Mouse (Mus musculus): ENCODE data around the gene Ccdc88c.

The Ccdc88c gene

DNA sequence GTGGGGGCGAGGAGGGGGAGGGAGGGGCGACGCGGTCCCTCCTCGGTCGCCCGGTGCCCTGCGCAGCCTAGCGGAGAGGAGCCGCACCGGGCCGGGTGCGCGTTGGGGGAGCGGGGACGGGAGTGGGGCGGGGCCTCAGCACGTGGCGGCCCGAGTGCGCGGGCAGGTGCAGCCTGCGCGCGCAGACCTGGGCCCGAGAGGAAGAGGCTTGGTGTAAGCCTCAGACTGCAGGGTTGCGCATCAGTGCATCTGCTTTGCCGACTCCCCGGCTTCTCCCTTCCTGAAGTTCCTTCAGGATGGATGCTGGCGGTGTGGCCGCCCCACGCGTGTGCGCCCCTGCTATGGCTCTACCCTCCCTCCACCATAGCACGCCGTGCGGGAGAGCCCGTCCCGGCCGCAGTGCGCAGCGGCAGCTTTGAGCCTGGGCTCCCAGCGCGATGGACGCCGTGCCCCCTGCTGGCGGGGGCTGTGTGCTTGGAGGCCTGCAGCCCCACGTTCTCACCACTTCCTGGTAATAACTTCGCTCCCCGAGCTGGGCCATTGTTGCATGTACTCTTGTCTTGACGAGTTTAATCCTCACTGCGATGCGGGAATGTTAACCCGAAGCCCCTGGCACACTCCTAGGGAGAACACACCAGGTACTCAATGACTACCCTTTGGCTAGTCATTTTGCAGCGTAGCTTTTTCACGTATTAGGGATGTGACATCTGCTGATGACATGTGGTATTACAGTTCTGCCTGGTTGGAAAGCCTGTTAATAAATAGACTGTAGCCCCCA lies at the start of gene Ccdc88c:
Gene Ccdc88c (minus strand): TSS at position 103 of the 778 bp plus-strand sequence.
- DNase-seq = peak; percentile 82

DNA sequence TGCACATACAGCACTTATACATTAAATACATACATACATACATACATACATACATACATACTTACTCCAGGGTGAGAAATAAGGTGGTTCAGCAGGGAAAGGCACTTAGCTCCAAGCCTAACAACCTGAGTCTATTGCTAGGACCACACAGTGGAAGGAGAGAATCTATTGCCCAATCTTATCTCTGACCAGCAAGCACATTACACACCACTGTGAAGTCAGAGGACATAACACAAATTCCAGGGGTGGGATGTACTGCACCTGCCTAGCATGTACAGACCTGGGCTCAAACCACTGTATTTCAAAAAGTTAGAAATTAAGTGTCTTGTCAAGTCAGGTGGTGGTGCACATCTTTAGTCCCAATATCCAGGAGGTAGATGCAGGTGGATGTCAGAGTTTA lies 49.1 kb upstream of the Ccdc88c start:
- no peak for DNase-seq

DNA sequence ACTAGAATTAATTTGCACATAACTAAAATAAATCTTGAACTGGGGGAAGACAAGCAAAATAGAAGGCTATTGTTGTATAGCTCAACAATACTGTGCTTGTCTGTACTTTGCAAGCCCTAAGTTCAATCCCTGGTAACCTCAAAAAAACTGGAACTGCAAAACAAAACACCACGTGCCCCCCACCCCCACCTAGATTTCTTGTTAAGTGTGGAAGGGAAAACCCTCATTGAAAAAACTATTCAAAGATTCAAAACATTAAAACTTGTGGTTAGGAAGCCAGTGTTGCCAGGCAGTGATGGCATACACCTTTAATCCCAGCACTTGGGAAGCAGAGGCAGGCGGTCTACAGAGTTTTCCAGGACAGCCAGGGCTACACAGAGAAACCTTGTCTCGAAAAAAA lies 46.6 kb upstream of the Ccdc88c start:
- no peak for DNase-seq

DNA sequence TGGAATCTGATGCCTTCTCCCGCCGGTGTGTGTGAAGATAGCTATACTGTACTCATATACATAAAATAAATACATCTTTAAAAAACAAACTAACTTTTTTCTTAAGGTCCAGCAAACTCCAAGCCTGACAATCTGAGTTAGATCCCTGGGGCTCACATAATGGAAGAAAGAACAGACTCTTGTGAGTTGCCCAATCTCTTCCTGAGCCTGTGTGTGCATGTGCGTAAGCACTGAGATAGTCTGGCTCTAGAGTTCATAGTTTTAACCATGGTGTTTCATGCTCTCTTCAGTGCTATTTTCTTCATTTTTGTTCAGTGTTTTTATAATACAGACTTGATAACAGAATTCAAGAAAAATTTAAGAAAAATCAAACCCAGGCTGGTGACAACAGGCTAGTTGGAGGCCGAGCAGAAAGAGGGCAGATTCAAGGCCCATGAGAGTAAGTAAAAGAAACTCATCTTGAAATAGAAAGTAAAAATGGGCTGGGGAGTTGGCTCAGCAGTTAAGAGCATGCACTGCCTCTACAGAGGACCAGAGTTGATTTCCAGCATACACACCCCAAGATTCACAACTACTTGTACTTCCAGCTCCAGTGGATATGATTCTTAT lies 46.1 kb upstream of the Ccdc88c start:
- no peak for DNase-seq

DNA sequence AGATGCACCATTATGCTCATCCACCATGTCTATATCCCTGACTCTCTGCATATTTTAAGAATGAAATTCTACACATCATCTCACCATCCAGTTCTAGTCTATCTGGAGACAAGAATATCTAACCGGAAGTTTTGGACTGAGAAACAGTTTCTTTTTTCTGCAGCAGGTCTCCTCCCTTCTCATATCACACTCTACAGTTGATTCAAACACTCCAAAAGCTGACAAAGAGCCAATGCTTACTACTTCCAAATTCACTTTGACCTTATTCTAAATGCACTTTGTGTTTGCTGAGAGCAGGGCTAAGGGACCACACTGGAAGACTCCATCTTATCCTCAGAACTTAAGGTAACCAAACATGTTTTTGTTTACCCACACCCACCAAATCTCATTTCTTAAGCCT lies 41.0 kb upstream of the Ccdc88c start:
- DNase-seq = no peak

DNA sequence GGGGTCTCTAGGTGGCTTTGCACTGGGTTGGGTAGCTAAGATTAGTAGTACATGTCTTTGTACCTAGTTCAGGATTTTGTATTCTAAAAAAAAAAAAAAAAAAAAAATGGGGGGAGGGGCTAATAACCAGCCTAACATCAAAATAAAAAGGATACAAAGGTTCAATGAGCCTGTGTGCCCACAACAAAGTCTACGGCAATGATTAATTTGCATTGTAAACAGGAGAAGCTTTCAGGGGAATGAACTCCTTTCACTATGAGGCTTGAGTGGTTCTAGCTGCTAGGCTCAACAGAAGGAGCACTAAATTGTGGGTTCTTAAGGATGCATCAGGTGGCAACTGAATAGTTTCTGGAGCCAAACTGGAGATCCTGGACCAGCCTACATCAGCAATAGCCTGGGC lies 37.5 kb upstream of the Ccdc88c start:
- no peak for DNase-seq

DNA sequence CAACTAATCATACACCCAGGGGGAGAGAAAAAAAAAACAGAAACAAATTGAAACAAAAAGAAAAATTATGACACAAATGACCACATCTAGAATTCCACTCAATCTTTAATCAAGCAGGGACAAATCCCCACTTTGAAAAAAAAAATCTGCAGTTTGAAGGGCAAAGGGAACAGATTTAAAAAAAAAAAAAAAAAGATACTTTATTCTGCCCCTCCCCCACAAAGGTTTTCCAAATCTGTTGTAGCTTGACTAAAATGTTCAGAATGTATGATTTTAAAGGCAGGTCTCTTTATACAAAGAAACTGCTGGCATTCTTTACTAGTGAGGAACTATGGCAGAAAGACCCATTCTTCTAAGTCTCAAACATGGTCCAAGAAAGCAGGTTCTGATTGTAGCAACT lies 11.1 kb upstream of the Ccdc88c start:
- DNase-seq = no peak

DNA sequence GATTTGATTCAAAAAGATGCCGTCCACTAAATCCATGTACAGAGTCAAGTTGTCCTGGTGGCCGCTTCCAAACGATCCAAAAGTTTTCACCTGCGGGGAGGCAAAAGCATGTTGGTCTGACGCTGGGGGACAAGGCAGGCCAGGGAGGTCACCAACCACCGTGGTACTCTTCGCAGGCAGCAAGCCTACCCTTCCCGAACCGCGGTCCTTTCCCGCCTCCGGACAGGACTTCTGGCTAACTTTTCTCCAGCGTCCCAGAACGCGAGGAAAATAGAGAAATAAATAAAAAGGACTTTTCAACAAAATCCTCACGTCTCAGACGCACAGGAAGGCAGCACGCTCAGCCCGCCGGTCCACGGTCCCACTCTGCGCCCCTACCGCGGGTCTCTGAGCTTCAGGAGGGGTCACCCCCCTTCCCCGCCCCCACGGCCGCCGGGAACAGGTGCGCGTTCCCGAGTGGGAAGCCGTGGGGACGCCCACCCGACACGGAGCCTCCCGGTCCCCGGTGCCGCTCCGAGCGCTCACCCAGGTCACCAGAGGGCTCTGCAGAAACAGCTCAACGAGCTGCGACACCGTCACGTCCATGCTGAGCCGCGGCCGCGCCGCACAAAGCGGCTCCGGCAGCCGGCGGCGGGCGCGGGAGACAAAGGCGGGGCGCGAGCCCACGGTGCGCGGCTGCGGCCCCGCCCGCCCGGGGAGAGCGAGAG lies 456 bp downstream of the Ccdc88c start:
- DNase-seq = no peak

DNA sequence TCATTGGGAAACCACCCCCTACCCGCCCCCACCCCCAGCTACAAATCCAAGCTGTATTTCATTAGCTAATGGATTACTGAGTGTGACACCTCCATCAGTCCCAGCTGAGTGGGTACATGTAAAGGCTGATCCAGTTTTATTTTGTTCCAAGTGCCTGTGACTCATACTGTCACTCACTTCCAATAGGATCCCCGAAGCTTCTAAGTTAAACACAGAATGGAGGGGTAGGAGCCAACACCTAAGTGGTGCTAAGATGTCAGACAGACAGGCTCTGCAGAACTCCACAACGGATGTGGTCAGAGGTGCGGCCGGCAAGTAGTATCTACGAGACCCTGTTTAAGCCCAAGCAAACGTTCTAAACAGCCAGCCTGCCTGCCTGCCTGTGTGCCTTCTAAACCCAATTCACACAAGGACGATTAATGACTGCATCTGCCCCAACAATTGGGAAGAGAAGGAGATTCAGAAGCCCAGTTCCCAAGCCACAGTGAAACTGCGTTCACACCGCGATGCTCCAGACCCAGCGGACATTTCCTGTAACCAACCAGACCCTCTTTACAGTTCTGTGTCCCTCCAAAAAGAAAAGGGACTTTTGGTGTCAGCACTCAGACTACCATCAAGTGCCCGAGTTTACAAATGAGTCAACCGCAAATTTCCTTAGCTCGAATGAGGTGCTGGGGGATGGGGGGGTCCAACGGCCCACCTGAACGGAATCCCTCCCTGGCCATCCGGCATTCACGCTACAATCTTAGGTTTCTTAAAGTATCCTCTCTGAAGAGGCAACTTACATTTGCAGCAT lies 1.2 kb downstream of the Ccdc88c start:
- DNase-seq = no peak

DNA sequence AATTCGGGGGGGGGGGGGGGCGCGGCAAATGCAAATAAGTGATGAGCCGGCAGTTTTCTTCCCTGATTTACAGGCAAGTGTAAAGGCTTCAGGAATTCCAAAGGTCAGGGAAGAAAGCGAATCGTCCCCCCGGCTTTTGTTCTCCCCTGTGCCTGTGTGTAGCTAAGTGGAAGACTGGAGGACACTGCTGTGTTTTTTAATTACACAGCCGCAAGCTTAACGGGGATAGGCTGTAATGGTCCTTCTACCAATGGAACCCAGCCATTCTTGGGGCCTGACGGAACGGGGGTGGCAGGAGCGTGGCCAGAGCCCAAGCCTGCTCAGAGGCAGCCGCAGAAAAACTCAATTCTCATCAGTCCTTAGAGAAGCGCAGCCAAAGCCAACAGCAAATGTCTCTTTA lies 1.9 kb downstream of the Ccdc88c start:
- DNase-seq = peak; percentile 54

DNA sequence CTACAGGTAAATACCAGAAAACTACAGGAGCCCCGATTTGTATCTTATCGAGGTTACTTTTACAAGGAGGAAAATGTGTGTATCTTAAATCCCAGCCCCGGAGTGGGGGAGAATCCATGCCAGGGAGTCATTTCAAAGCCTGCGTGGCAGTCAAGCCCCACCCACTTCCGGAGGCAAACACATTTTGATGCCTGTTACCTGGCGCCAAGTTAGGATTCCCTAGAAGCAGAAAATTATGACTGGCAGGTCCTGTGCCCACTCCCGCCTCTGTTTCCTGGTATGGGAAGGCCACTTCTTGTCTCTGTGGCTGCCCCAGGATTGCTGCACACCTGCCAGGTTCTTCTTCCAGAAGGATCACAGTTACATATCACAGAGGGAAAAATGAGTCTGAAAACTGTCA lies 2.3 kb downstream of the Ccdc88c start:
- no peak for DNase-seq

DNA sequence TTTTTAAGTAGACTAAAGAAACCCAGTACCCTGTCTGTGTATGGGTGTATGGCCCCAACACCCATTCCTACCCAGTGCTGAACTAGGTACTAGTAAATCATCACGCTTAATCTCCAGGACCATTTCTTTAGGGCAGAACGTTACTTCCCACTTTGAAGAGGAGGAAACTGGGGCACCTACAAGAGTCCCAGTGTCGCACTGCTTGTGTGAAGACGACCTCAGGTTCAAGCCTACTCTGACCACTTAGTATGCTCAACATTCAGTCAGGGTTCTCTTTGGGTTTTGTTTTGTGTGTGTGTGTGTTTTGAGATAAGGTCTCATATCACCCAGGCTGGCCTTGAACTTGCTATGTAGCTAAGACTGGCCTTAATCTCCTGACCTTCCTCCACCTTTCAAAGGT lies 2.8 kb downstream of the Ccdc88c start:
- no peak for DNase-seq

DNA sequence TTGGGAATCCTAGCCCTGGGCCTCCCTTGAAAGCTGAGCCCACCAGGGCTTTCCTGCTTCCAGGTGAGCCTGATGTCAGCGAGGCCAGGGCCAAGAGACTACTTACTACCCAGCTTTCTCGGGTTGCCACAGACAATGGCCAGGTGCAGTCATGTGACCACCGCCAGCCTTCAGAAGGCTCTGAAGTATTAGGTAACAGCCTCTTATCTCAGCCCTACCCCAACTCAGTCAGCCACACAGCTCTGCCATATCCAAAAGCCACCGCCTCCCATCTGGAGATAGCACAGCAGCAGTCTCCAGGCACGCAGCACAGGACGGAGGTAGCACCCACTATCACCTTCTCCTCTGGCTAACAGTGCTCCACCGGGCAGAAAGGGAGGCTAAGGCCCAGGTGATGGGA lies 3.5 kb downstream of the Ccdc88c start:
- DNase-seq = no peak

DNA sequence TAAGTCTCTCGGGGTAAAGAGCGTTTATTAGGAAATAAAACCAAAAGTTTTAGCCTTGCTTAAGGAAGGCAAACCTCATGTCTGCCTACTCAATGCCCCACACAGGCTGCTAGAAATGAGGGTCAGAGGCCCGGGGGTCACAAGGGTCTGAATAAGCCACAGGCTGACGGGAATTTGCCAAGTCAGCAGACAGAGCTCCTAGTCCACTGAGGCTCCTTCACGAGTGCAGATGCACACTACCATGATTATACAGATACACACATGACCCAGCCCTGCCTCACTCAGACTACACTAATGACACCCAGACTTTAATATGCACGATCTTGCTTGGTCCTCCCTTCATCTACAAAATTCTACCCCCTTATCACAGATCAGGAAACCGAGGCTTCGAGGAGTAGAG lies 4.0 kb downstream of the Ccdc88c start:
- DNase-seq = no peak

DNA sequence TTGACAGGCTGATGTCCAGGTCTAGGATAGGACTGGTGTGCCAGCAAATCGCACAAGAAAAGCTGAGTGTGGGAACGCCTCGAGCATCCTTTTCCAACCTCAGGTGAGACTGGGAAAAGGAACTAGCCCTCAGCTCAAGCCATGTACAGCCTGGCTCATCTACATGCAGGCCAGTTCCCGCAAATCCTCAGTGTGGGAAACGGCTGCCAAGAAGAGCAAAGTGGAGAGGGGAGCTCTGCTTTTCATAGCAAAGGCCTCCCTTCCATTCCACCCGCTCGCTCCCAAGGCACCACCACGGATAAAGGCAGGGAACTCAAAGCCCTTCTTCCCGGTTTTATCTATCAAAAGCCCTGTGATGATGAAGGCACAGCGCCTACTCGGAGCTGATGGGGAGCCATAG lies 5.7 kb downstream of the Ccdc88c start:
- no peak for DNase-seq

DNA sequence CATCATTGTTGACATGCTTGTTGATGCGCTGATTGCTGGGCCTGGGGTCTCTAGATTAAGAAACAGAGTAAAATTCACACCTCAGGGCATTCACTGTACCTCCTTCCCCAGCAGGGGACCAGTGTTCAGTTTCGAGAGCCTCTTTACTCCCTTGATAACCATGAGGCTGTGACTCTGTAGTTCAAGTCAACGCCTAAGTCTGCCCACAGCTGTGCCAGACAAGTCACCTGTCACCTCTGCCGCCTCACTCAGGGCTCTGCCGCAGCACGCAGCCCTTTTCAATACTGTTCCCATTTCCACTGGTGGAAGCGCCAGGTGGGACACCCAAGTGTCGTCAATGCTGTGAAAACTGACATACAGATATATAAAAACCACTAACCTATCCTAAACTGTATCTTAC lies 6.5 kb downstream of the Ccdc88c start:
- no peak for DNase-seq

DNA sequence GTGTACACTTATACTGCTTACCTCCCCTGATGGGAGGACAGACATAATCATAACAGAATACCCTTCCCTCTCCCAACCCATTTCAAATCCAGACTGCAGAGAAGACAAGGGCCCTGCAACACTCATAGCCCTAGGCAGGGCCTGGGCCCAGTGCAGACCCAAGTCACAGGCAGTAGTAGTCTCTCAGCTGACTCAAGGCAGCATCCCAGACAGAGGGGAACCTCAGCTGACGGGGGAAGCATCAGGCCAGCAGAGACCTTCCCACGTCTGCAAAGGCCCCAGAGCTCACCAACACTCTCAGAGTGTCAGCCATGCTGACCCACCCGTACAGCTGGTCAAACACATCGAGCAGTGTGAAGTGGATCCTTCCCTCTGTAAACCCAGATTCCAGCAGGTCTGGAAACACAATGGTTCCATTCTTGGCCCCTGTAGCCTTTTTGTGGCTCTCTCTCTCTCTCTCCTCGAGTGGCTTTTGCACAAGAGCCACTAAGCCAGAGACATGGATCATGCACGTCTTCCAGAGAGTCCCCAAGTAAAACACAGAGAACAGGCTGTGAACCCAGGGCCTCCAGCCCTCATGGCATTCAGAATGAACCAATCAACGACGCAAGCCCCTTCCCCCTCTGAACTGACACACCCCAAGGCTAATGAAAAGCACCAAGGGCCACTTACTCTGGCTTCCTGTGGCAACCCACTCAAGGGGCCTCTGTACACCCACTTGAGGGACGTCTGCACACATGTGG lies 7.2 kb downstream of the Ccdc88c start:
- DNase-seq = no peak

DNA sequence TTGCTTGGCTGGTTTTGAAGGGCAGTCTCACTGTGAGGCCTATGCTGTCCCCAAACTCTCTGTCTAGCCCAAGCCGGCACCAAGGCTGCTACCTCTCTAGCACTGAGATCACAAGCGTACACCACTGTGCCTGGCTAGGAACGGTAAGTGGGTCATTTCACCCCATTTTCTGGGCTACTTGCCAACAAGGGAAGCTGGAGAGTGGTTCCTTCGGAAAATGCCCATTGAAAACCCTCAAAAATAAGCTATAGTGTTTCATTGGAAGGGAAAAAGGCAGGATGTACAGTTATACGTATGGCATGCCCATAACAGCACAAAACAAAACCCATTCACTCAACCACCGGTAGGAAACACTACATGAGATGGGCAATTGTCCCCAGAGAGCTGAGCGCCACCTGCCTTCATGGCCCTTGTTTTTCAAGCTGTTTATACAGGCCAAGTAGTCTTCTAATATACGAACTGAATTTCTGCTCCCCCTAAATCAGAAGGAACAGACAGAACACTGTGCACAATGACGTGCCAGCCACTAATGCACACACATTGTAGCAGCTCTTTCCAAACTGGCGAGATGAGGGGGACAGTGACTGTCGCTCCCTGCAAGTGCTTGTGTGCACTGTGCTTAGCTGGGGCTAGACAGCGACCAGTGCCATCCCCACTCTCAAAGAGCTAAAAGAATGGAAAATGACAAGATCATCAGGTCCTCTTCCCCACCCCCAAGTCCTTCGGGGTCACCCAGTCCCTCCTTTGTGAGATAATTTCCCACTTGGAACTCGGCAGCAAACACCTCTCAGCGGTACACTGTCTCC lies 8.4 kb downstream of the Ccdc88c start:
- no peak for DNase-seq

DNA sequence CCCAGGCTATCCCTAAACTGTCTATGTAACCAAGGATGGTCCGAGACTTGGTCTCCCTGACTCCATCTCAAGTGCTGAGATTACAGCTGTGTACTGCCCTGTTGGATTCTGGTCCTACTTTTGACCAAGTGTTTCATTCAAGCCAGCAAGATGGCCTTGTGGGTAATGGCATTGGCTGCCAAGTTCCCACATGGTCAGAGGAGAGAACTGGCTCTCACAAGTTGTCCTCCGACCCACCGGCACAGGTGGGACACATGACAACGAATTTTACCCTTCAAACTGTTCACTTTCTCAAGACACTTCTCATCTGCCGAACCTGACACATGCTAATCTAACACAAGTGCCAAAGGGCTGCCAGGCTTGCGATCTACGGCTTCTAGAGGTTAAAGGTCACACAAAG lies 9.4 kb downstream of the Ccdc88c start:
- DNase-seq = no peak

DNA sequence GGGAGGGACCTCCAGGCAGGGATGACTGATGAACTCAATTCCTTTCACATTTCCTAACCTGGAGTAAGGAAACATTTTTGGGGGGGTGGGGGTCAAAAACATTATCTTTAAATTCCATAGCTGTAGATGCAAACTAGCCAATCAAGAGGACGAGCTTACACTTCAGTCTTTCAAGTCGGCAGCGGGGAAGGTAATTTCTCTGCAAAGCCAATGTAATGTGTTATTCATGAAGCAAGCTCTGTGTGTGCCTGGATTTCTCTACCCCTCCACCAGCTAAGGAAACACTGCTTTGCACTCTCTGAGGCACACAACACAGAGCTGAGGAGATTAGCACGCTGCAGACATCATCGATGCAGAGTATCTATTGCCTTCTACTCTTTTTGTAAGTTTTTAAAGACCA lies 9.8 kb downstream of the Ccdc88c start:
- no peak for DNase-seq

DNA sequence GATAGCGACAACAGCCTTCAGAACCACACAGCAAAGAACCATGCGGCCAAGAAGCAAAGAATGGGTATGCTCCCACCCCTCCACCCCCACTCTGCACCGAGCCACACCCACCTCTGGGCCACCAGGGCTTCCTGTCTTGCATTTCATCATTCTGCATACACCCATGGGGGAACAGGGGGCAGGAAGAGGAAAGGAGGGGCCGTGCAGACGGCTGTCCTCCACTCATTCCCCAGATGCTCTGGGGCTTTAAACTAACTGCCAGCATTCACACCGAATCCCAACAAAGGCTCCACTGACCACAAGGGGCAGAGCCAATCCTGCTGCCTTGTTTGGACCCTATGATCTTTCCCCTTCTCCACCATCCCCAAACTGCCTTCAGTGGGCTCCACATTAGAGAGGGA lies 10.9 kb downstream of the Ccdc88c start:
- no peak for DNase-seq

DNA sequence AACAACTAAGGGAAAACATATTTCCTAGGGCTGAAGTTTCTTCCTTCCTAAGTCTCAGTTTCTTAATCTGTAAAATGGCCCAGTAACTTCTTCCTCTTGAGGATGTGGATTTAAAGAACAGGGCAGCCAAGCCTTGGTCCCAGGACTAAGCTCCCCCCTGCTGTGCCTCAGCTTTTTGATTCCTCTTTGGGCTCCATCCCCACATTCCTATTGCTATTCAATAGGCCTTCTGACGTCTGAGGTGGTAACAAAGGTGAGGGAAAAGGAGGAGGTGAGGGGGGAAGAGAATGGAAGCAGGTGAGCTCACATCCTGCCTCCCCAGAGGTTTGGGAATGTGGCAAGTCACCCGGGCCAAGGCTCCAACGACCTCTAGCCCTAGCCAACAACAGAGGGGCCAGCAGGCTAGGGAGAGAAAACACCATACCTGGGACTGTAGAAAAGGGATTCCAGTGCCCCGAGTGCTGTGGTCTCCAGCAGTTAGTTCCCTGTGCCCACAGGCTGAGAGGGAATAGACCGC lies 12.4 kb downstream of the Ccdc88c start:
- DNase-seq = no peak

All from right cerebral cortex, postnatal 25 days (tissue).